ENCODE assay signal across 8 mouse cellular contexts in the genomic region with DNA sequence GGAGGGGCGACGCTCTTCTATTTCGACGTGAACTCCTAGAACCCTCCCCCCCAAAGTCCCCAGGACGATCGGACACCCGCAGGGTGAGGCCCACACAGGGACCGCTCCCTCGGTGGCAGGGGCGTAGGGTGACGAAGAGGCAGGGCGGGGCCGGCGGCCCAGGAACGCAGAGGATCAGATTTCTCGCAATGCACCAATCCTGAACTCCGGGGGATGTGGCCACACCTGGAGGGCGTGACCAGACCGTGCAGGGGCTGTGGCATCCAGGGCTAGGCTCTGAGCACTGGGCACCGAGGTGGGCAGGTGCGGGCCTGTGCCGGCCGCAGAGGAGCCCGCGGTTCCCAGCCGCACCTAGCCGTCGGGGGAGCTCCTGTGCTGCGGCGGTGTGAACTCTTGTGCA. TPM values are rescaled to one million over a fixed set of nuclear protein-coding genes. Genes with fewer than 3 reads are reported as not detected.
DNase-seq lines count a peak whose midpoint lies in the region; ATAC-seq and TF ChIP-seq lines count a peak whose summit lies in the region.

A gene (plus strand): TSS at position 240 of the 400 bp plus-strand sequence.

- no peak for TF ChIP-seq CTCF in thymus, adult 2 months (IDR thresholded peaks at IDR 0.05; ENCODE audit: borderline replicate concordance, control insufficient read depth, extremely low read depth, insufficient read depth, low read length, poor library complexity)

- H3K27ac ChIP-seq in hindbrain, embryonic 11.5 days (ENCODE audit: low read depth, low read length) = no peak within 1 kb of the TSS
- no peak within 1 kb of the TSS for H3K27ac ChIP-seq in limb, embryonic 13.5 days
- no peak within 1 kb of the TSS for H3K27ac ChIP-seq in midbrain, embryonic 13.5 days
- H3K27ac ChIP-seq in thymus, adult 2 months (ENCODE audit: control insufficient read depth, insufficient read depth, low read length) = no peak within 1 kb of the TSS

- no peaks in the 10 kb centered on the region for H3K36me3 ChIP-seq in hindbrain, embryonic 11.5 days (ENCODE audit: control insufficient read depth, insufficient read depth, low read length)
- no peaks in the 10 kb centered on the region for H3K36me3 ChIP-seq in limb, embryonic 13.5 days
- H3K36me3 ChIP-seq in midbrain, embryonic 13.5 days = no peaks in the 10 kb centered on the region
- no peaks in the 10 kb centered on the region for H3K36me3 ChIP-seq in thymus, adult 2 months (ENCODE audit: control insufficient read depth, insufficient read depth, low read length)

- peak within 1 kb of the TSS; percentile 17; the same call in 1 of the 2 replicates for H3K4me3 ChIP-seq in hindbrain, embryonic 11.5 days (ENCODE audit: low read depth, low read length)
- peak within 1 kb of the TSS; percentile 44 for H3K4me3 ChIP-seq in limb, embryonic 13.5 days
- peak within 1 kb of the TSS; percentile 27 for H3K4me3 ChIP-seq in midbrain, embryonic 13.5 days (replicated peaks)
- H3K4me3 ChIP-seq in thymus, adult 2 months (ENCODE audit: control insufficient read depth, insufficient read depth, low read length) = peak within 1 kb of the TSS; percentile 40

- H3K9me3 ChIP-seq in hindbrain, embryonic 11.5 days (ENCODE audit: control insufficient read depth, low read length) = no peaks in the 10 kb centered on the region
- no peaks in the 10 kb centered on the region for H3K9me3 ChIP-seq in limb, embryonic 13.5 days
- no peaks in the 10 kb centered on the region for H3K9me3 ChIP-seq in midbrain, embryonic 13.5 days

- peak within 1 kb of the TSS; percentile 33 for H3K4me2 ChIP-seq in hindbrain, embryonic 11.5 days (replicated peaks; ENCODE audit: low read depth, low read length)
- H3K4me2 ChIP-seq in limb, embryonic 13.5 days (replicated peaks) = peak within 1 kb of the TSS; percentile 73
- H3K4me2 ChIP-seq in midbrain, embryonic 13.5 days (replicated peaks) = peak within 1 kb of the TSS; percentile 44

- WGBS in hindbrain, embryonic 11.5 days = under 1% methylated on average over 29 of the region's 30 CpGs
- 1% methylated on average over 30 of the region's 30 CpGs for WGBS in limb, embryonic 13.5 days
- under 1% methylated on average over 30 of the region's 30 CpGs for WGBS in midbrain, embryonic 13.5 days
- 5% methylated on average over 30 of the region's 30 CpGs for WGBS in thymus, adult 2 months

- peak; percentile 37 to 38 for DNase-seq in adrenal gland, adult 18-20 months (ENCODE audit: low spot score in 2 of 2)
- peak; percentile 58 for DNase-seq in fat pad, adult 2 months (ENCODE audit: extremely low read depth, low read depth, low spot score)
- DNase-seq in hindbrain, embryonic 11.5 days (ENCODE audit: low spot score) = peak; percentile 42
- peak; percentile 68 for DNase-seq in thymus, adult 2 months
- no peak for DNase-seq in right cerebral cortex, postnatal 14 days
- no peak for DNase-seq in cerebellum, adult 11 months

- H3K27me3 ChIP-seq in hindbrain, embryonic 11.5 days (ENCODE audit: control insufficient read depth, insufficient read depth, low read length) = peaks cover 31% of the 10 kb centered on the region
- H3K27me3 ChIP-seq in limb, embryonic 13.5 days = peaks cover 53% of the 10 kb centered on the region
- H3K27me3 ChIP-seq in midbrain, embryonic 13.5 days = peaks cover 47% of the 10 kb centered on the region
- H3K27me3 ChIP-seq in thymus, adult 2 months (ENCODE audit: control insufficient read depth, insufficient read depth, low read length) = no peaks in the 10 kb centered on the region

- H3K9ac ChIP-seq in hindbrain, embryonic 11.5 days (ENCODE audit: low read depth, low read length) = 0 out of 2 replicates have a peak within 1 kb of the TSS, but pooled peaks have one; percentile 15
- H3K9ac ChIP-seq in limb, embryonic 13.5 days = peak within 1 kb of the TSS; percentile 54
- H3K9ac ChIP-seq in midbrain, embryonic 13.5 days (replicated peaks) = no peak within 1 kb of the TSS

- H3K4me1 ChIP-seq in hindbrain, embryonic 11.5 days (replicated peaks; ENCODE audit: control insufficient read depth, insufficient read depth, low read length) = 0 out of 2 replicates have a peak, but pooled peaks cover 3% of the 10 kb centered on the region
- peaks cover 37% of the 10 kb centered on the region for H3K4me1 ChIP-seq in limb, embryonic 13.5 days
- peaks cover 14% of the 10 kb centered on the region for H3K4me1 ChIP-seq in midbrain, embryonic 13.5 days (replicated peaks)
- peaks cover 31% of the 10 kb centered on the region for H3K4me1 ChIP-seq in thymus, adult 2 months (replicated peaks; ENCODE audit: control insufficient read depth, insufficient read depth, low read length)

- ATAC-seq in hindbrain, embryonic 11.5 days (ENCODE audit: low FRiP score) = peak; percentile 77
- peak; percentile 91 for ATAC-seq in limb, embryonic 13.5 days (ENCODE audit: low FRiP score, low read depth)
- ATAC-seq in midbrain, embryonic 13.5 days = peak; percentile 86

- 0 out of 2 replicates have a peak, but pooled peaks have one; percentile 21 for TF ChIP-seq POLR2A in thymus, adult 2 months (IDR thresholded peaks at IDR 0.05; ENCODE audit: control insufficient read depth, extremely low read depth, insufficient read depth, low read length, poor library complexity)

RNA-seq across cellular contexts. Expression of the gene that starts here (rescaled TPM):
- 1 to 10 TPM in 1 of 2 experiments, under 1 TPM in 1; 0.33 to 1.2 TPM for total RNA-seq in adrenal gland, adult 18-20 months (2021)
- polyA plus RNA-seq in hindbrain, embryonic 11.5 days (2014; fragmentation: Nextera tagmentation; extraction: Ambion mirVana) = 3.1 and 4.4 TPM in 2 replicates
- 15.1 and 19.4 TPM in 2 replicates for polyA plus RNA-seq in limb, embryonic 13.5 days (2015; fragmentation: Nextera tagmentation; extraction: Ambion mirVana)
- 0.62 and 0.74 TPM in 2 replicates for polyA plus RNA-seq in midbrain, embryonic 13.5 days (2015; fragmentation: Nextera tagmentation; extraction: Ambion mirVana)
- 18.6 and 26.5 TPM in 2 replicates for polyA plus RNA-seq in thymus, adult 2 months (2012; rRNA removed)

Comparison
In these comparisons a context has a peak if more than half of its experiments do, and no peak if none do; other contexts are left out.
1. Peak in ATAC-seq, H3K4me3 ChIP-seq and H3K4me2 ChIP-seq in midbrain, embryonic 13.5 days; RNA of the gene not detected or under 1 TPM.
2. DNase-seq: peak in adrenal gland, adult 18-20 months (2 of 2), fat pad, adult 2 months (single experiment), hindbrain, embryonic 11.5 days (single experiment) and thymus, adult 2 months (single experiment); none in right cerebral cortex, postnatal 14 days (single experiment) and cerebellum, adult 11 months (single experiment).
3. Peak in every context shown above with its lines, with median percentiles within 50 percentile points of each other: ATAC-seq, H3K4me2 ChIP-seq and H3K4me3 ChIP-seq.